Mouse (Mus musculus): Measurements from ENCODE around the gene Ier3.

Ier3 gene

DNA sequence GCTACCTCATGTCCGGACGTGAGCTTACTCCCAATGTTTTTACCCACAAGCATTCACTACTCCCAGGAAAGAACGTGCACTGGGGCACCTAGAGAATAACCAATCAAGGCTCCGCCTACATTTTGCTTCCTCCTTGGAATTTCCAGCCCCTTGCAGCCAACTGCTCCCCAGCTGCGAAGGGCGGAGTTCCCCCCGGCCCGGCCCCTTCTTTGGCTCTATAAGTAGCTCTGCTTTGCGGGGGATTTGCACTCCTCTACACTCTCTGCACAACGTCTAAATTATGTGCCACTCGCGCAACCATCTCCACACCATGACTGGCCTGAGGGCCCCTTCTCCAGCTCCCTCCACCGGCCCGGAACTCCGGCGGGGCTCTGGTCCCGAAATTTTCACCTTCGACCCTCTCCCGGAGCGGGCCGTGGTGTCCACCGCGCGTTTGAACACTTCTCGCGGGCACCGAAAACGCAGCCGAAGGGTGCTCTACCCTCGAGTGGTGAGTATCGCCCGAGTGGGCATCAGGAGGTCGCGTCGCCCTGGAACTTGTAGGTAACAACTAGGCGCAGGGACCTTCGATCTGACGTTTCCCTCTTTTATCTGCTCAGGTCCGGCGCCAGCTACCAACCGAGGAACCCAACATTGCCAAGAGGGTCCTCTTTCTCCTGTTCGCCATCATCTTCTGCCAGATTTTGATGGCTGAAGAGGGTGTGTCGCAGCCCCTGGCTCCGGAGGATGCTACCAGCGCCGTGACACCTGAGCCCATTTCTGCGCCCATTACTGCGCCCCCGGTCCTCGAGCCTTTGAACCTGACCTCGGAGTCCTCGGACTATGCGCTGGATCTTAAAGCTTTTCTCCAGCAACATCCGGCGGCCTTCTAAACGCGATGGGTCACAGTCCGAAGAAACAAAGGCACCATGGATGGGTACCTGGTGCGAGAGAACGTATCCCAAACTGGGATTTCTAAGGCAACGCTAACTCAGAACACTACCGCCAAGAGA lies at the start of gene Ier3:
TSS of gene Ier3 (plus strand) at position 246 of the 992 bp plus-strand sequence.
- peak; percentile 67 for DNase-seq (ENCODE audit: low spot score in 2 of 2)

DNA sequence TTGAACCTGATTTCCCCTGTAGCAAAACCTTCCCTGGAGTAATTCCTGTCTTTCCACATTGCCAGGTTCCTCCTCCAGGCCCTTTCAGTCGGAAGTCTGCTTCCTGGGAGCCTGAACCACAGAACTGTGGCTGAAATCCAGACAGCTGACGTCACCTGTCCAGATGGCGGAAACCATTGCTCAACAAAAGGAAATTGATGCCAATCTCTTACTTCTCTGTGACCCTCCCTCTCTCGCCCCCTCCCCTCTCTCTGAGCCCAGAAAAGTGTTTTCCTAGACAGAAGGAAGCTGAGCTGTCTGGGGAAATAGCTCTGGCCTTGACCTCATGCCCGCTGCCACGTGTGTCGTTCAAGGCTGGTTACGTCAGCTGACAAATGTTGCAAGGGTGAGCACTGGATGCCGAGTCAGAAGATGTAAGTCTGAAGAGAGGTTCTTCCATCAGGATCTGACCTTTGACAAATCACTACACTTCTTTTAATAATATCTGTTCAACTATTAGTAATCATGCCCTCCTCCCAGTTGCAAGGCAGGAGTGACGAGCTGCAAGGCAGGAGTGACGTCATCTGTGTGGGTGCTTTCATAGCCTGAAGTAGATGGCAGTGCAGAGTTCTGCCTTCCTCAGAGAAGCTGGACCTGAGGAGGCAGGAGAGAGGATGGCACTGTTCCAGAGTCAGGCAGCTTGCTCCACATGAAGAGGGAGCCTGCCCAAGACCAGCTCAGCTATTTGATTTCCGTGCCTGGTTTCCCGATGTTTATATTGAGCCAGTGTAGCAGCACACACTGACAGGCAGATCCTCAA lies 44.5 kb upstream of the Ier3 start:
- peak; percentile 80 to 86 for DNase-seq (ENCODE audit: low spot score in 2 of 2)

DNA sequence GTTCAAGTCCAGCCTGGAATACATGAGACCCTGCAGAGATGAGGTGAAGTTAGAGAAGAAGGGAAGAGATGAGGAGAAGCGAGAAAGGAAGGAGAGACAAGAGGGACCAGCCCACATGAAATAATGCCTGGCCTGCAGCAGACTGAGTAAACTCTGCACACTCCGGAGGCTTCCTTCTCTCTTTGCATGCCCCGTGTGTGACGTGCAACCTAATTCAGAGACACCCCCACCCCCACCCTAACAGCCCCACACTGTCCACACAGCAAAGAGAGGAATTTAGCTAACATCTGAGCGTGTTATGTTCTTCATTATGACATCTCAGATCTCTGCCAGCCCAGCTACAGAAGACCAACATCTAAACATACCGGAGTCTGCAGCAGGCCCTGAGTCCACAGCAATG lies 42.5 kb upstream of the Ier3 start:
- DNase-seq (ENCODE audit: low spot score in 2 of 2): no peak

DNA sequence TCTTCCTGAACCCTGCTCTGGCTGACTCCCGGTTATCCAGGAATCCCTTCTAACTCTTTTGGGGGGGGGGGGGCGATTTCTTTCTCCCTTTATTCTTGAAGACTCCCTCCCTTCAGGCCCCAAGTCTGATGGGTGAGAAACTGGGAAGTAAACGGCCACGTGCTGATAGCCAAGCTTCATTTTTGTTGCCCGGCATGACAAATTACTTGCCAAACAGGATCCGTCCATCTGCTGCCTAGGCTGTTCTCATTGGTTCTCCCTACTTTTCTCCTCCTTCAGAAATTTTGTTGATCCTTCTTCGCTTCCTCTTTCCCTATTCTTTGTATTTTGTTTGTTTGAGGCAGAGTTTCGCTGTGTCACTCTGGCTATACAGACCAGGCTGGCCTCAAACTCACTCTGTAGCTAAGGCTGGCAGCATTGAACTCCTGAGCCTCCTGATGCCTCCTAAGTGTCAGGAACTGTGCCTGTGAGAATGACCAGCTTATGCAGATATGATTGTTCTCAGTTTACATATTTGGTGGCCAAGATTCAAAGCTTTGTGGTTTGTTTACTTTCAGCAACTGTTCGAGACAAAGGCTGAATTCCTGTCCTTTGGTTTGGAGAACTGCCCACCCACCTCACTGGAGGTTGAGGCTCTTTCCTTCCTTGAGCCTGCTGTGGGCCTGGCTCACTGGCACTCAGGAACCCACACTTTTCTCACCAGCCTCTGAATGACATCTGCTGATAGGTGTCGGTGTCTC lies 41.8 kb upstream of the Ier3 start:
- no peak for DNase-seq (ENCODE audit: low spot score in 2 of 2)

DNA sequence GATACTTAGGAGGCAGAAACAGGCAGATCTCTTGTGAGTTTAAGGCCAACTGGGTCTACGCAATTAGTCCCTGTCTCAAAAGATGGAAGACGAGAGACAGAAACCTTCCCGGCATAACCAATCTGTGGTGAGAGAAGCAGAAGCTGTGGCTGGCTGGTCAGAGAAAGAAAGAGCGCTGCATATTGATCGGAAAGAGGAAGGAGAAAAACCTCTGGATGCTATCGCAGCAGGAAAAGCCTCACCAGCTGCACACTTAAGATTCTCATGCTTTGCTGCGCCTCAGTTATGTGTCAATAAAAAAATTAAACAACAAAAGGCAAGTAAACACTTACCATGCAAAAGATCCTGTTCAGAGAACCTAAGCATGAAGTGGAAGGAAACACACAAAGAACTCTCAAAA lies 41.1 kb upstream of the Ier3 start:
- DNase-seq (ENCODE audit: low spot score in 2 of 2): no peak

DNA sequence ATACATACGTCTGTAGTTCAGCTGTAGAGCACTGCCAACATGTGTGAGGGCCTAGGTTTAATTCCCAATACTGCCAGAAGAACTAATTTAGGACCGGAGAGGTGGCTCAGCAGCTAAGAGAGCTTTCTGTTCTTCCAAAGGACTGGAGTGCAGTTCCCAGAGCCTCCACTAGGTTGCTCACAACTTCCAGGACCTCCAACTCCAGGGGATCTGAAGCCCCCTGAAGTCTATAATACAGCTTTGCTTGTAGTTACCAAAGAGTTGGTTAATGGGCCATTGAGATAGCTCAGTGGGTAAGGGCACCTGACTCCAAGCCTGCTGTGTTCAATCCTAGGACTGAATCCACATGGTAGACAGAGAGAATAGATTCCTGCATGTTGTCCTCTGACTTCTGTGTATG lies 39.1 kb upstream of the Ier3 start:
- DNase-seq (ENCODE audit: low spot score in 2 of 2): no peak

DNA sequence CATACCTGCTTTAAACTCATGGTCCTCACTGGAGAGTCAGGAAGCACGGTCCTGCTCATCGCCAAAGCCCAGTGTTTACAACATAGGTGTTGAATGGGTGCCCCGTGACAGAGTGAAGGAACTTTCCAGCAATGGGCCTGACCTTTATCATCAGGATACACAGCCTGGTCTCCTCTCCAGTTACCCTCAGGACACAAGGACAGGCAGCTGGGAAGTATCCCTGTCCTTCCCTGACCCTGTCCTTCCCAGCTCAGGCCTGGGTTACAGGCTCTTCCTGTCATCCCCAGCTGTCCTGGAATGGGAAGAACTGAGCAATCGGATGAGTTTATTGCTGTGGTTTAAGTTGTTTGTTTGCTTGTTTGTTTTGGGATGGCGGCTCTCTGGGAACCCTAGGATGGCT lies 38.6 kb upstream of the Ier3 start:
- no peak for DNase-seq (ENCODE audit: low spot score in 2 of 2)

DNA sequence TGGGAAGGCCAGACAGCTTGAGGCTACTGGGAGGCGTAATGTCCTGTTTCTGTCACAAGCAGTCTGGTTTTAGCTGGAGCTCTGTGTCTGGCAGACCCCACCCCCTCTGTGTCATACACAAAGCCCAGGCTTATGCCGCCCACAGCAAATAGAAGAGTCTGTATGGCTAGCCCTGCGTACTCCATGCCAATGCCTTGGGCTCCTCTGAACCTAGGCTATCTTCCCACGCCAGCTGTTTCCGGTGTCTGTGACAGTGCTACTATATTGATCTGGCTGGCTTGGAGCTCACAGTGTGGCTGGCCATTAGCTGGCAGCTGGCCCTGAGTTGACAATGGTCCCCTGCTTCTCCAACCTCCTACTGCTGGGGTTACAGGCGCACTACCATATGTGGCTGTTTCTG lies 37.5 kb upstream of the Ier3 start:
- peak in 1 of 2 experiments; percentile 8 for DNase-seq (ENCODE audit: low spot score in 2 of 2)

DNA sequence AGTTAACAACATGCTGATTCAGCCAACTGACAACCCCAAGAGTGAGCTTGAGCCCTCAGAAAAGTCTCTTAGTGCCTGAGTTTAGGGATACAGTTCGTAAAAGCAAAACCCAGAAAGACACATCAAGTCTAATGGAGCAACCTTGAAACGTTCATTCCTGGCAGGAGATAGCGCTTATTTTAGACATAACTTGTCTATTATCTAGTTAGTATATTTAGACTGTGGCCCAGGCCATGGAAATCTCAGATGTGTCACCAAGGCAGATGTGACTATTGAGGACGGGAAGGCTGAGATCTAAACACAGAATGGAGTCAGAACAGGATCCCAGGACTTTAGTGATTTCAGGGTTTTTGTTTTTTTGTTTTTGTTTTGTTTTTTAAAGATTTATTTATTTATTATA lies 36.3 kb upstream of the Ier3 start:
- no peak for DNase-seq (ENCODE audit: low spot score in 2 of 2)

DNA sequence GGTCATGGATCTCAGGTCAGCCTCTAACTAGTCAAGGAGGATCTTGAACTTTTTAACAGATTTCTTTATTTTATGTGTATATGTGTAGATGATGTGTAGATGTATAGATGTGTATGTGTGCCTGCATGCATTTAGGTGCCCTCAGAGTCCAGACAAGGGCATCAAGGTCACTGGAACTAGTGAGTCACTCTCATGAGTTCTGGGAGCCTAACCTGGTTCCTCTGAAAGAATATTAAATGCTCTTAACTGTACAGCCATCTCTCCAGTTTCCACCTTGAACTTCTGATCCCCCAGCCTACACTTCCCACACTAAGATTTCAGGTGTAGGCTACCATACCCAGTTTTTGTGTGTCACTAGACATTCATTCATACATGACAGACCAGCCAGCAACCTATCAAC lies 34.0 kb upstream of the Ier3 start:
- DNase-seq (ENCODE audit: low spot score in 2 of 2): no peak

DNA sequence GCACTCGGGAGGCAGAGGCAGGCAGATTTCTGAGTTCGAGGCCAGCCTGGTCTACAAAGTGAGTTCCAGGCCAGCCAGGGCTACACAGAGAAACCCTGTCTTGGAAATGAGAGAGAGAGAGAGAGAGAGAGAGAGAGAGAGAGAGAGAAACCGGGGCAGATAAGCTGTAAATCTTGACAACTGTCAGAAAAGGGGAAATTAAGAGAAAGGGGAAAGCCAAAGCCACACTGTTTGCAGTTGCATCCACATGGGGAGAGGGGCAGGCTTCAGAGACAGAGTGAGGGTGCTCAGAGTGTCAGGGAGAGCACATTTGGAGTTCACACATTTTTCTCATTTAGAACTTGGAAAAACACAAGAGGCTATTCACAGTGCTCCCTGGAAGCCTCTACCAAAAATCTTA lies 33.5 kb upstream of the Ier3 start:
- DNase-seq (ENCODE audit: low spot score in 2 of 2): no peak

DNA sequence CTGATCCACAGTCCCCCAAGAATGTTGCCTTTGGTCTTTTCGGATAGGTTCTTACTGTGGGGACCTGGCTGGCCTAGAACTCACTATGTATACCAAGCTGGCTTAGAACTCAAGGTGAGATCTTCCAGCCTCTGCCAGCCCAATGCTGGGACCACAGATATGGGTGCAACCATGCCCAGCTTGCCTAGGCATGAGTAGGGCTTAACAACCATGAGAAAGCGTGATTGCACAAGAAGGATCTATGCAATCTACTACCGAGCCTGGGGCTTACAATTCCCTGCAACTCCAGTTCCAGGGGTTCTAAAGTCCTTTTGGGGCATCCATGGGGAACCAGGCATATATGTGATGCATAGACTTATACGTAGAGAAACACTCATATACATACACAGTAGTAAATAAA lies 30.6 kb upstream of the Ier3 start:
- DNase-seq (ENCODE audit: low spot score in 2 of 2): no peak

DNA sequence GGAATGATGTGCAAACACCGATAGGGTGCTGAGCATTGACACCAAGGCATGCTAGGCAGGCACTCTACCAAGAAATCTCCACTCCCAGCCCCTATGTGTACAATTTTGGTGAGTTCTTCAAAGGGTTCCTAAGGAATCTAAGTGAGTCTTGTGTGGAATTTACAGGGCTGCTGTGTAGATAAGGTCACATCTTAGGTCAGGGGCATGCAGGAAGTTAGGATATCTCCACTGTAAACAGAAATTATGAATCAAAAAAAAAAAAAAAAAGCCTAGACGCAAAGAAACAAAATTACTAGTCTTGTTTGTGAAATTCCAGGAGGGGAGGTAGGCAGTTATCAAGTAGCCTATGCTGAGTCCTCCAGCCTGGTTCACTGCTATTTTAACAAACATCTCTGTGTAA lies 28.6 kb upstream of the Ier3 start:
- DNase-seq (ENCODE audit: low spot score in 2 of 2): no peak

DNA sequence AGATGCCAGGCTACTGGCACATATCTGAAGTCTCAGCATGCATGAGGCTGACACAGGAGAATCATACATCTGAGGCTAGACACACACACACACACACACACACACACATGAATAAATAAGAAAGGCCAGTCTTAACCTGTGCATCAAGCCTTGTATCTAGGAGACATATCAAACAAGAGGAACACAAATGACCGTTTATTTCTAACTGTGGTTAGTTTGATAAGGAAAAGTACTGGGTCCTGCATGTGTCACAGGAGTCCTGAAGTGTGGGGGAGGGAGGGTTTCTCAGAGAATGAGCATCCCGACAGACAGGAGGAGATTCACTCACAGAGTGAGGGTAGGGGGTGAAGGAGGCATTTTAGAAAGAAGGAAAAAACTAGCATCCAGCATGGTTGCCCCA lies 26.4 kb upstream of the Ier3 start:
- DNase-seq (ENCODE audit: low spot score in 2 of 2): no peak

DNA sequence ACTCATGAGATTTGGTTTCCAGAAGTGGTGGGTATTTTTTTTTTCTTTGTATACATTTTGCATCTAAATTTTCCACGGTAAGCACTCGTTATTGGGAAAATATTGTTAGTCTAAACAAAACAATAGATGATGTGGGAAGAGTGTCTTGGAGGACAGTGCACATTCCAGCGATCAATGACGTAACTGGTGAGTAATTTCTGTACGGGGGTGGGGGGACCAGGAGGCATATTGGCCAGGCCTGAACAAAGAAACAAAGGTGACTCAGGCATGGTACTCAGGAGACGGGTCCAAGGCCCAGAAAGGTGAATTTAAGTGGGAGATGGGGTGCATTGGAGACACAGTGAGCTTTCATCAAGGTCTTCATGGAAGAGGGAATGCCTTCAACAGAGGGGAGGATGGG lies 25.8 kb upstream of the Ier3 start:
- DNase-seq (ENCODE audit: low spot score in 2 of 2): no peak

DNA sequence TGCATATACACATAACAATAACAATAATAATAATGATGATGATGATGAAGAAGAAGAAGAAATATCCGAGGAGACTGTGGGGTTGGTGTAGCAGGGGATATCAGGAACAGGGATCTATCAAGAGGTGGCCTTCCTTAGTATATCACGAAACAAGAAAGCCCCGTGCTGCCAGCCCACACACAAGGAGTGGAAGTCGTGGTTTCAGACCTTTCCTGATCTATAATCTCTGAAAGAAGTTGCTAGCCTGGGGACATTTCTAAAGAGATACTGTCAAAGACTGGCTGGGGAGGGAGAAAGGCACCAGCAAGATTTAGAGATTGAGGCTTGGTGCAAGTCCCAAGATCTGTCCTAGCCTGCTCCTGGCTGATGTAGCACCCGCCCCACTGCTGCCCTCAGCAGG lies 24.6 kb upstream of the Ier3 start:
- DNase-seq (ENCODE audit: low spot score in 2 of 2): no peak

DNA sequence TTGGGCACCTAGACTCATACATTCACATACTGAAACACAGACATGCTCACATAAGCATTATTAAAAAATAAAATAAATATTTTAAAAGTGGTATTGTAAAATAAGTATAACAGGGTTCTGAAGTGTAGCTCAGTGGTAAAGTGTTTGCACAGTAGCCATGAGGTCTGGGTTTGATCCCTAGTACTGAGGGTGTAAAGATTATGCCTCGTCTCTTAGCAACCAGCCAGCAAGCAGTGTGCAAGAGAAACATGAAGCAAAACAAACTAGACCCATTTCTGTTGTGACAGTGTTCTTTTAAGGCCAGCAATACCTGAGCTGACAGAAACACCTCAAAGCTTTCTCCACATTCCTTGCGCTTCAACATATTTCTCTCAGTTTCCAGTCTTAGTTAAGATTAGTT lies 20.6 kb upstream of the Ier3 start:
- no peak for DNase-seq (ENCODE audit: low spot score in 2 of 2)

DNA sequence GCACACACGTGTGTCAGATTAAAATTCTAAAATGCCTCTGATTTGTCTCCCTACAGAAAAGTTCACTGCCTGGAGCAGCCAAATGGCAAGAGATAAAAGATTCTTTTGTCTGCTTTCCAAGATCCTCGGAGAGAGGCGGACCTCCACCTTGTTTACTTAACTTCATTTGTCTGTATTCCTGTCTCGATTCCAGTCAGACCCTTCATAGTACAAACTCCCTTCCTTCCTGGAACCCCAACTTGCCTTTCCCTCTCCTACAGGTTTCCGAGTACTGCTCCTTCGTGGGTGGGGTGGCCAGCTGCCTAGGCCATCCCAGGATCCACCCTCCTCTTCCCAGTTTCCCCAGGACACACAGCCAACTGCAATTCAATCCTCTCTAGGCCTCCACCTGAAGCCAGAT lies 18.5 kb upstream of the Ier3 start:
- no peak for DNase-seq (ENCODE audit: low spot score in 2 of 2)

DNA sequence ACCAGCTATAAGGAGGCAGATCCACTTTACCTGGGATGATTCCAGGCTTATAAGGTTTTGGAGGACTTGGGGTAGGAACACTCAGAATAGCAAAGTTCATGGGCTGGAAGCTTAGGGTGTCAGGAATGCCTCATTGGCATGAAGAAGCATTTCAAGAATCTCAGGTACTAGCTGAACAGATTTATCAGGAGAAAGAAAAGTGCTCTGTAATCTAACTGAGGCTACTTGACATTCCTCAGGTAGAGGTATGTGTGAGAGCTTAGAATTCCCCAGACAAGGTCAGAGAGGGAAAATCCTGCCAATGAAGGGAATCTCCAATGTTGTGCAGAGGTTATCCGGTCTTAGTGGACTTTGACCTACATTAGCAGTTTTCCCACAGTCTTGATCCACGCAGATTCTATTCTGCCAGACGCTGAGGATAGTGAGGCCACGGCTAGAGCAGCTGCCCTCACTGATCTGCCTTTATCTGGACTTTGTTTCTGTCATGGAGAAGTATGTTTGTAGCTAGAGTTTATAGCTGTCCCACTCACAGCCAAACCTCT lies 17.6 kb upstream of the Ier3 start:
- no peak for DNase-seq (ENCODE audit: low spot score in 2 of 2)

DNA sequence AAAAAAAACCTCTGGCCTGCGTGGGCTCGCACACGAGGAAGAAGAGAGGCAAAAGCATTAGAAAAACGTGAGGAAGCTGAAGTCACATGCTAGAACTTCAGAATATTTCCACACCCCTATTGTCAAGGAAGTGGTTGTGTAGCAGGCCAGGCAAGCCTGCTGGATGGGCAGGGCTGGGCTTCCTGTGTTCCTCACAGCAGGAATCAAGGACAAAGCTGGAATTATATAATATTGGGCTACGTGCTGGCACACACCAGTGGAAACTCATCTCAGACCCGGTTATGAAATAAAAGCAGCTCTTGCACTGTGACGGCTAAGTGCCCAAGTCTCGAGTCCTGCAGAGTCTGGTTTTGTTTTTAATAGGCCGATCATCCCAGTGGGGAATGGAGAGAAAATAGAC lies 13.4 kb upstream of the Ier3 start:
- no peak for DNase-seq (ENCODE audit: low spot score in 2 of 2)

DNA sequence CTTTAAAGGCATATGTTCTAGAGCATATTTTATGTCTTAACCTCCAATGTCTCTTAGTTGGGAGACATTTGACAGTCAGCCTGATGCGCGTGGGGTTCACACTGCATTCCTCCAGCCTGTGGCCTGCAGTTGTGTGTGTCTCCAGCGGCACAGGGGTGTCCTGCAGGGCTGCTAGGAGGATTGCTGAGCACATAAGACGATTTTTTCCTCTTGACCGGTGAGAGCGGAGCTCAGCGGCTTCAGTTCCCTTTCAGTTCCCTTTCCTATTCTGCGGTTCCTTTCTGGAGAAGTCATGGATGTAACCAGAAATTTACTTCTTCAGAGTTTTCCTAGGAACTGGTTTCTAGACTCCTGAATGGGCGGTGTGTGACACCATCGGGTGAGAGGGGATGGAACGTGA lies 12.1 kb upstream of the Ier3 start:
- no peak for DNase-seq (ENCODE audit: low spot score in 2 of 2)
